Mouse (Mus musculus) layer of hippocampus, adult 9-10 months (tissue): Measurements from ENCODE around the gene Vmn1r181.
"Not testable (repeated sequence)": the region's sequence is repeated elsewhere in the genome, so short reads cannot be mapped to it uniquely, and the experiment has no call there.

ENCODE experiments used
- DNase-seq: peaks from one replicate; pipeline ENCODE4 v3.0.0; 2022; ENCODE audit warnings: low spot score

Gene Vmn1r181

DNA sequence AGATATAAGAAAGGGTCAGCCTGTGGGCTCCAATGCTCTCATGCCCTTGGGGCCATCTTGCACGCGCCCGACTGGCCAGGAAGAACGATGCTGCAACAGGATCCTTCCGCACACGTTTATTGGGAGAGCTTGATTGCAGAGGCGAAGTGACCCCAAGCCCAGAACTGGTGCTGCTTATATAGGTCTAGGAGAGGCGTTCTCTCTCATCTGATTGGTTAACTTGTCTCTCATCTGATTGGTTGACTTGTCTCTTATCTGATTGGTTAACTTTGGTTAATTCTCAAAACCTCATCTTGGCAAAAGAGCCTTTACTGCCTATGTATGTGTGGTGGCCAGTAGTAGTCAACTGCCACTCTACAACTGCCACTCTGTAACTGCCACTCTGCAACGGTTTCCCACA, at the start of gene Vmn1r181:
Gene Vmn1r181 (plus strand): TSS at position 301 of the 400 bp plus-strand sequence.
- DNase-seq = not testable (repeated sequence)

DNA sequence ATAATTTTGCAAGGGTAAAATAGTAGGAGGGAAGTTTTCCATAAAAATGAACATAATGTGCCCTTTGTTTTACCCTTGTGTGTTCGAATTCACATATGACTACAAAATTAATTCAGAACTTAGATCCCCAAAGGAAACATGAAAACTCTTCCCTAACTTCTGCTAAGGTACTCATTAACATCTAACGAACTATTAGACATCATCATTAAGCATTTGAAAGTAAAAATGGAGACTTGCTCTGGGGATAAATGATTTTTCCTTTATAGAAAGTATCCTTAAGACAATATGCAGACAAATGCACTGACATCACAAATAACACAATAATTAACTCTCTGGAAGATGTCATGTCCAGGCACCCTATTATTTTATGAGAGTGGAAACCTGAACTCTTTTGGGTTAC, 47.7 kb upstream of the Vmn1r181 start, which contains the start of gene Vmn1r179:
Gene Vmn1r179 (plus strand): TSS at position 301 of the 400 bp plus-strand sequence.
- DNase-seq = no peak

DNA sequence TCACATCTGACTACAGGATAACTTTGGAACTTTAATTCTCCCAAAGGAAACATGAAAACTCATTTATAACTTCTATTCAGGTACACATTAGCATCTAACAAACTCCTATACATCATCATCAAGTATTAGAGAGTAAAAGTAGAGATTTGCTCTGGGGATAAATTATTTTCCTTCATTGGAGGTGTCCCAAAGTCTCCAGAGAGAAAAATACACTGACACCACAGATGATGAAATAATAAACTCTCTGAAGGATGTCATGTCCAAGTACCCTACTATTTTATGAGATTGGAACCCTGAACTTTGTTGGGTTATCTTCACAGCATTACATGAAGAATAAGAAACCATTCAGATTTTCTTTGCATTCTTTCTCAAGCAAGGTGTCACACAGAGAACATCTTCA, 24.1 kb upstream of the Vmn1r181 start, which contains the start of gene Vmn1r180:
Gene Vmn1r180 (plus strand): TSS at position 301 of the 400 bp plus-strand sequence.
- no peak for DNase-seq

DNA sequence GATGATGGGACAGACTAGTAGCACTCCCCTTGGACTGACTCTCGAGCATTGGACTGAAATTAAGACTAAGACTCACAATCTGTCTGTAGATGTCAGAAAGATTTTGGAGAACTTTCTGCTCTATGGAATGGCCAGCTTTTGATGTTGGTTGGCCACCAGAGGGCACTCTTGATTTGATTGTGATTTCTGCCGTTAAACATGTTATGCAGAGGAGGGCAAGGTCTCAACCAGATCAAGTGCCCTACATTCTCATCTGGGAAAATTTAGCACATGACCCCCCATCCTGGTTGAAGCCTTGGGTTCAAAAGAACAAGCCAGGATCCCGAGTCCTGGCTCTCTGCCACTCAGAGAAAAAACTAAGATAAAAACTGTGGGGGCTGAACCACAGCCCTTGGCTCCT, 6.4 kb upstream of the Vmn1r181 start:
- DNase-seq = peak; percentile 9

DNA sequence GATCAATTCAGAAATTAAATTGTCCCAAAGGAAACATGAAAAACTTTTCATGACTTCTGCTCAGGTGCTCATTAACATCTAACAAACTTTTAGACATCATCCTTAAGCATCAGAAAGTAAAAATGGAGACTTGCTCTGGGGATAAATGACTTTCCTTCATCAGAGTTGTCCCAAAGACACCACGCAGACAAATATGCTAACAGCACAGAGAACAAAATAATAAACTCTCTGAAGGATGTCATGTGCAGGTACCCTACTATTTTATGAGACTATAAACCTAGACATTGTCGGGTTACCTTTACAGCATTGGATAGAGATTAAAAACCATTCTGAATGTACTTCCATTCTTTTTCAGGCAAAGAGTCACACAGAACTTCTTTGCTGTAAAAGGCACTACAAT, 27.0 kb downstream of the Vmn1r181 start, which contains the start of gene V1rd19:
Gene V1rd19 (plus strand): TSS at position 301 of the 400 bp plus-strand sequence.
- DNase-seq = no peak
